Mouse (Mus musculus) hindbrain, embryonic 16.5 days (tissue): ENCODE measurements around the gene Nid1. TPM values are rescaled to one million over a fixed set of nuclear protein-coding genes. Genes with fewer than 3 reads are reported as not detected.
"Not testable (repeated sequence)": the region's sequence is repeated elsewhere in the genome, so short reads cannot be mapped to it uniquely, and the experiment has no call there.

Experiments used
- ATAC-seq: fragments of 200-750 bp; cut with Nextera tagmentation; 2 replicates; pipeline ENCODE4 v1.8.0; 2017; ENCODE audit warnings: moderate TSS enrichment, moderate library complexity
- H3K27ac ChIP-seq: fragments of 300-500 bp; sonication (generic); 2 replicates; pipeline ENCODE4 v1.5.1; 2014; ENCODE audit warnings: low read depth, mild to moderate bottlenecking, control low read depth, low read length, moderate library complexity
- H3K27me3 ChIP-seq: fragments of 300-500 bp; sonication (generic); replicated peaks from 2 replicates; pipeline ENCODE4 v1.6.1; 2014; ENCODE audit warnings: low read length; ENCODE audit not compliant: control insufficient read depth, insufficient read depth
- H3K36me3 ChIP-seq: fragments of 300-500 bp; sonication (generic); 2 replicates; pipeline ENCODE4 v1.6.1; 2014; ENCODE audit warnings: mild to moderate bottlenecking, low read length, moderate library complexity, mixed read lengths; ENCODE audit not compliant: control insufficient read depth, insufficient read depth
- H3K4me1 ChIP-seq: fragments of 300-500 bp; sonication (generic); 2 replicates; pipeline ENCODE4 v1.6.1; 2014; ENCODE audit warnings: low read depth, low read length; ENCODE audit not compliant: control insufficient read depth, insufficient read depth
- H3K4me2 ChIP-seq: fragments of 300-500 bp; sonication (generic); 2 replicates; pipeline ENCODE4 v1.6.1; 2014; ENCODE audit warnings: mild to moderate bottlenecking, low read length, control low read depth, moderate library complexity
- H3K4me3 ChIP-seq: fragments of 300-500 bp; sonication (generic); 2 replicates; pipeline ENCODE4 v1.5.1; 2014; ENCODE audit warnings: mild to moderate bottlenecking, low read length, control low read depth, moderate library complexity
- H3K9ac ChIP-seq: fragments of 300-500 bp; sonication (generic); 2 replicates; pipeline ENCODE4 v1.6.1; 2014; ENCODE audit warnings: low read depth, mild to moderate bottlenecking, control low read depth, low read length, moderate library complexity
- H3K9me3 ChIP-seq: fragments of 300-500 bp; sonication (generic); 2 replicates; pipeline ENCODE4 v1.6.1; 2014; ENCODE audit warnings: mild to moderate bottlenecking, low read length, moderate library complexity; ENCODE audit not compliant: control insufficient read depth
- WGBS: fragments of 180-500 bp; shearing (Covaris S2); extraction: QIAGEN DNeasy Blood & Tissue Kit; methylation state at CpG from one replicate; pipeline ENCODE4 v1.1.7; 2014; 5-methylcytosine and 5-hydroxymethylcytosine counted together
- polyA plus RNA-seq: library from polyadenylated mRNA; unstranded; fragments of >200 nt; fragmentation: Nextera tagmentation; extraction: Ambion mirVana; gene quantifications from 2 replicates; pipeline ENCODE4 v1.2.1, GENCODE M21; 2015

Nid1 gene
- polyA plus RNA-seq, 1 experiment from 2014 or later = 63.8 TPM

GRCm38 (mm10) chr13:13414206-13414605 lies 23.1 kb upstream of the Nid1 start:
- H3K4me3 ChIP-seq = no peak overlapping the region
- no peak for ATAC-seq
- H3K27me3 ChIP-seq = no peaks in the 10 kb centered on the region
- no peaks in the 10 kb centered on the region for H3K36me3 ChIP-seq
- 84% methylated on average over 3 of the region's 3 CpGs for WGBS
- no peak overlapping the region for H3K4me2 ChIP-seq
- H3K9me3 ChIP-seq = no peaks in the 10 kb centered on the region
- H3K4me1 ChIP-seq = no peaks in the 10 kb centered on the region
- no peak overlapping the region for H3K27ac ChIP-seq
- no peak overlapping the region for H3K9ac ChIP-seq

- not testable (repeated sequence) for H3K27ac ChIP-seq, H3K36me3 ChIP-seq, H3K4me3 ChIP-seq, H3K9ac ChIP-seq, H3K4me1 ChIP-seq, H3K9me3 ChIP-seq, H3K27me3 ChIP-seq
- WGBS = 40% methylated on average over 23 of the region's 23 CpGs
- peak overlapping the region; percentile 6; the same call in 1 of the 2 replicates for H3K4me2 ChIP-seq
- peak; percentile 90 for ATAC-seq
These were observed 22.0 kb upstream of the Nid1 start for GRCm38 (mm10) chr13:13415120-13416006.

- H3K36me3 ChIP-seq, H3K4me2 ChIP-seq, H3K9me3 ChIP-seq, H3K27me3 ChIP-seq, H3K9ac ChIP-seq, H3K4me3 ChIP-seq, H3K4me1 ChIP-seq, H3K27ac ChIP-seq: not testable (repeated sequence)
- peak; percentile 61 for ATAC-seq
- 91% methylated on average over 1 of the region's 4 CpGs for WGBS
These were observed 21.4 kb upstream of the Nid1 start for GRCm38 (mm10) chr13:13416007-13416337.

GRCm38 (mm10) chr13:13418859-13419258 lies 18.5 kb upstream of the Nid1 start:
- not testable (repeated sequence) for H3K4me2 ChIP-seq, H3K36me3 ChIP-seq, H3K4me1 ChIP-seq, ATAC-seq, H3K4me3 ChIP-seq, H3K9ac ChIP-seq, H3K27ac ChIP-seq, H3K9me3 ChIP-seq, H3K27me3 ChIP-seq
- 93% methylated on average over 6 of the region's 12 CpGs for WGBS

- not testable (repeated sequence) for H3K4me1 ChIP-seq, H3K9ac ChIP-seq, H3K4me3 ChIP-seq, H3K4me2 ChIP-seq, H3K36me3 ChIP-seq, H3K9me3 ChIP-seq, ATAC-seq, H3K27ac ChIP-seq, H3K27me3 ChIP-seq
- WGBS = 88% methylated on average over 1 of the region's 5 CpGs
These were observed 14.1 kb upstream of the Nid1 start for GRCm38 (mm10) chr13:13423301-13423700.

GRCm38 (mm10) chr13:13436161-13436560 lies 1.2 kb upstream of the Nid1 start:
- ATAC-seq, H3K27ac ChIP-seq, H3K4me3 ChIP-seq, H3K4me2 ChIP-seq, H3K9ac ChIP-seq, H3K36me3 ChIP-seq, H3K9me3 ChIP-seq, H3K27me3 ChIP-seq, H3K4me1 ChIP-seq: not testable (repeated sequence)
- WGBS = 90% methylated on average over 2 of the region's 7 CpGs

- not testable (repeated sequence) for H3K27me3 ChIP-seq, H3K4me2 ChIP-seq, H3K27ac ChIP-seq, H3K4me1 ChIP-seq, H3K9ac ChIP-seq, H3K36me3 ChIP-seq, H3K9me3 ChIP-seq
- WGBS = 6% methylated on average over 13 of the region's 28 CpGs
- H3K4me3 ChIP-seq = peak overlapping the region; percentile 6; the same call in 1 of the 2 replicates
- ATAC-seq = peak; percentile 48
These were observed 982 bp downstream of the Nid1 start for GRCm38 (mm10) chr13:13438112-13438953.

GRCm38 (mm10) chr13:13445601-13446000 lies 8.2 kb downstream of the Nid1 start:
- H3K36me3 ChIP-seq, H3K27me3 ChIP-seq, H3K4me1 ChIP-seq, H3K4me2 ChIP-seq, ATAC-seq, H3K27ac ChIP-seq, H3K4me3 ChIP-seq, H3K9ac ChIP-seq, H3K9me3 ChIP-seq: not testable (repeated sequence)
- WGBS = 94% methylated on average over 5 of the region's 5 CpGs

- ATAC-seq = not testable (repeated sequence)
These were observed 9.5 kb downstream of the Nid1 start for GRCm38 (mm10) chr13:13446711-13447443.

More at GRCm38 (mm10) chr13:13446711-13447443, 9.5 kb downstream of the Nid1 start:
- H3K27me3 ChIP-seq, H3K27ac ChIP-seq, H3K4me3 ChIP-seq, H3K9me3 ChIP-seq, H3K4me1 ChIP-seq, H3K36me3 ChIP-seq, H3K4me2 ChIP-seq, H3K9ac ChIP-seq: not testable (repeated sequence)
- 65% methylated on average over 4 of the region's 4 CpGs for WGBS
